In genomic region chr6:126643341-126644055, GRCm38 (mm10) we compare ENCODE assay signal across 8 mouse cellular contexts. TPM values are rescaled to one million over a fixed set of nuclear protein-coding genes. Genes with fewer than 3 reads are reported as not detected.
DNase-seq lines count a peak whose midpoint lies in the region; ATAC-seq lines count a peak whose summit lies in the region.

No protein-coding gene starts in this region.

- under 1% methylated on average over 25 of the region's 25 CpGs for WGBS in heart, embryonic 11.5 days (ENCODE audit: insufficient replicate concordance)
- 2% methylated on average over 25 of the region's 25 CpGs for WGBS in limb, embryonic 12.5 days
- under 1% methylated on average over 25 of the region's 25 CpGs for WGBS in stomach, embryonic 16.5 days

- no peaks in the 10 kb centered on the region for H3K9me3 ChIP-seq in heart, embryonic 11.5 days (replicated peaks; ENCODE audit: control insufficient read depth, low read length)
- no peaks in the 10 kb centered on the region for H3K9me3 ChIP-seq in limb, embryonic 12.5 days
- no peaks in the 10 kb centered on the region for H3K9me3 ChIP-seq in stomach, embryonic 16.5 days (replicated peaks; ENCODE audit: control insufficient read depth, low read length)

- ATAC-seq in heart, embryonic 11.5 days (replicated peaks; ENCODE audit: insufficient number of reproducible peaks, low FRiP score, low TSS enrichment): no peak
- no peak for ATAC-seq in limb, embryonic 12.5 days (ENCODE audit: insufficient number of reproducible peaks, insufficient read depth, low FRiP score, low TSS enrichment, low read depth)
- no peak for ATAC-seq in stomach, embryonic 16.5 days (ENCODE audit: insufficient read depth, low FRiP score)

- H3K4me2 ChIP-seq in heart, embryonic 11.5 days: peak overlapping the region; percentile 96
- peak overlapping the region; percentile 95 for H3K4me2 ChIP-seq in limb, embryonic 12.5 days
- peak overlapping the region; percentile 87 for H3K4me2 ChIP-seq in stomach, embryonic 16.5 days (ENCODE audit: low read depth, low read length)

- peaks cover 84% of the 10 kb centered on the region for H3K27me3 ChIP-seq in heart, embryonic 11.5 days (ENCODE audit: control insufficient read depth, insufficient read depth, low read length)
- H3K27me3 ChIP-seq in limb, embryonic 12.5 days: peaks cover 89% of the 10 kb centered on the region
- H3K27me3 ChIP-seq in stomach, embryonic 16.5 days (ENCODE audit: control insufficient read depth, insufficient read depth, low read length): peaks cover 52% of the 10 kb centered on the region

- no peaks in the 10 kb centered on the region for H3K36me3 ChIP-seq in heart, embryonic 11.5 days (ENCODE audit: control insufficient read depth, insufficient read depth, low read length)
- no peaks in the 10 kb centered on the region for H3K36me3 ChIP-seq in limb, embryonic 12.5 days
- H3K36me3 ChIP-seq in stomach, embryonic 16.5 days (ENCODE audit: control insufficient read depth, insufficient read depth, low read length): no peaks in the 10 kb centered on the region

- H3K27ac ChIP-seq in heart, embryonic 11.5 days (ENCODE audit: low read depth, low read length): no peak overlapping the region
- H3K27ac ChIP-seq in limb, embryonic 12.5 days: no peak overlapping the region
- no peak overlapping the region for H3K27ac ChIP-seq in stomach, embryonic 16.5 days (ENCODE audit: low read length)

- no peak for DNase-seq in heart, adult 8-10 months (ENCODE audit: low spot score)
- peak; percentile 17 for DNase-seq in thymus, postnatal 4 days
- no peak for DNase-seq in thymus, postnatal 25 days
- DNase-seq in frontal cortex, adult 2 months (ENCODE audit: extremely low spot score in 1 of 2, low spot score in 1 of 2): no peak
- no peak for DNase-seq in right cerebral cortex, postnatal 4 days

- peak overlapping the region; percentile 54 for H3K4me3 ChIP-seq in heart, embryonic 11.5 days (ENCODE audit: low read depth, low read length)
- peak overlapping the region; percentile 53 for H3K4me3 ChIP-seq in limb, embryonic 12.5 days (replicated peaks)
- H3K4me3 ChIP-seq in stomach, embryonic 16.5 days (replicated peaks; ENCODE audit: low read length): peak overlapping the region; percentile 51

- peaks cover 25% of the 10 kb centered on the region for H3K4me1 ChIP-seq in heart, embryonic 11.5 days (ENCODE audit: control insufficient read depth, insufficient read depth, low read length)
- H3K4me1 ChIP-seq in limb, embryonic 12.5 days (replicated peaks): peaks cover 30% of the 10 kb centered on the region
- peaks cover 17% of the 10 kb centered on the region for H3K4me1 ChIP-seq in stomach, embryonic 16.5 days (ENCODE audit: control insufficient read depth, insufficient read depth, low read length)

- H3K9ac ChIP-seq in heart, embryonic 11.5 days (ENCODE audit: low read depth, low read length): no peak overlapping the region
- peak overlapping the region; percentile 37; the same call in 1 of the 2 replicates for H3K9ac ChIP-seq in limb, embryonic 12.5 days (replicated peaks)
- peak overlapping the region; percentile 31; the same call in 1 of the 2 replicates for H3K9ac ChIP-seq in stomach, embryonic 16.5 days (ENCODE audit: low read length)

RNA-seq across cellular contexts. Expression of gene Kcna1, which starts 2.7 kb away (rescaled TPM):
- 0.08 and 0.31 TPM in 2 replicates for polyA plus RNA-seq in heart, embryonic 11.5 days (2014; fragmentation: Nextera tagmentation; extraction: Ambion mirVana)
- total RNA-seq in heart, adult 8-10 months (2022): 1 to 10 TPM; 1.8 to 2.7 (median 2.1) TPM
- 1.4 TPM in 2 replicates for polyA plus RNA-seq in limb, embryonic 12.5 days (2016; fragmentation: Nextera tagmentation; extraction: Ambion mirVana)
- 0.94 and 1.3 TPM in 2 replicates for polyA plus RNA-seq in stomach, embryonic 16.5 days (2015; fragmentation: Nextera tagmentation; extraction: Ambion mirVana)
- polyA plus RNA-seq in frontal cortex, adult 2 months (2012; rRNA removed): 19.2 and 19.7 TPM in 2 replicates
